Mouse (Mus musculus): ENCODE data around the gene Fstl1.

Fstl1 gene

GRCm38 (mm10) chr16:37787558-37788194, 11.0 kb downstream of the Fstl1 start:
- no peak for DNase-seq (ENCODE audit: low read depth, low spot score)

- DNase-seq (ENCODE audit: low read depth, low spot score): peak; percentile 61
Measured at GRCm38 (mm10) chr16:37788367-37789014, 11.8 kb downstream of the Fstl1 start.

DNA sequence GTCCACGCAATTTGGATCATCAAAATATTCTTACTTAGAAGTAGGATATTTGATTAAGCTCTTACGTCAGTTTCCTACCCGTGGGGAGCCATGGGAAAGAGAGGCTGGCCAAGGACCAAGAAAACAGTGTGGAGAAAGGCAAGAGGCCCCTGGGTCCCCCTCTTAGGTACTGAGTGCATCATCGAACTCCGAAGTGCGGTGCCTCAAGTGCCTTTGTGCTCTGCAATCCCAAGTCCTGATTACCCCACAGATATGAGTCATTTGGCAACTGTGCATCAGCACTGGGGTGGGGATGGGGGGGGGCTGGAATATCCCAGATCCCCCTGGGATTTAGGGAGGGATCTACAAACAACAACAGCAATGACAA, 12.3 kb downstream of the Fstl1 start:
- DNase-seq (ENCODE audit: low read depth, low spot score): no peak

GRCm38 (mm10) chr16:37789394-37789920, 12.8 kb downstream of the Fstl1 start:
- DNase-seq (ENCODE audit: low read depth, low spot score): no peak

DNA sequence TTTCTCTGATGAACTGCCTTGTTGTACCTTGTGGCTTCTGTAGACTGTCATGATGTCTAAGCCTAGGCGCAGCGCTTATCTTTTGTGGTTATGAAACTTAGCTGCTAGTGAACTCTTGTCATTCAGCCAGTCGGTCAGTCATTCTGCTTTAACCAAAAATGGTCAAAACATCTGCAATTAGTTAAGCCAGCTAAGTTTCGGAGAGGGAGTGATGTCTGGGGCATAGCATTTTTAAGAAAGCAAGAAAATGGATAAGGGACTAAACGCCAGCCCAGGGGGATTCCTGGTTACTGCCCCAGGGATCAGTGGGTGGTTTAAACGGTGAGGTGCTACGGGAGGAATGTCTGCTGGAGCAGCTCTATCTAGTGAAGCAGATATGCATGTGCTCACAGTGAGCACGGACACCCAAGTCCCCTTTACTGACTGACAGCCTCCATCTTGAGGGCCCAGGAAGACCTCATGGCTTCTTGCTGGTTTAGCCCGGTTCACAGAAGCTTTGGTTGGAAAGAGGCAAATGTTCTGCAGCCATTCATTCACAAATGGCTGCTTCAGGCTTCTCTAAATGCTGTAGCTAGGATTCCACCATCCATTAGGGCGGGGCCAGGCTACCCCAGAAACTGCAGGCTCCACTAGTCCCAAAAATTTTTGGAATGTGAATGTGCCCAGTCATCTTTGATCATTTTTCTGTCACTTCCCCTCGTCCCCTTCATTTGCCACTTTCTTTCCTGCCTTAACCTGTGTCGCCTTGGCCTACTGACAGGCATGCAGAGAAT, 13.5 kb downstream of the Fstl1 start:
- no peak for DNase-seq (ENCODE audit: low read depth, low spot score)

- no peak for DNase-seq (ENCODE audit: low read depth, low spot score)
Measured at GRCm38 (mm10) chr16:37790781-37791175, 14.1 kb downstream of the Fstl1 start.

DNA sequence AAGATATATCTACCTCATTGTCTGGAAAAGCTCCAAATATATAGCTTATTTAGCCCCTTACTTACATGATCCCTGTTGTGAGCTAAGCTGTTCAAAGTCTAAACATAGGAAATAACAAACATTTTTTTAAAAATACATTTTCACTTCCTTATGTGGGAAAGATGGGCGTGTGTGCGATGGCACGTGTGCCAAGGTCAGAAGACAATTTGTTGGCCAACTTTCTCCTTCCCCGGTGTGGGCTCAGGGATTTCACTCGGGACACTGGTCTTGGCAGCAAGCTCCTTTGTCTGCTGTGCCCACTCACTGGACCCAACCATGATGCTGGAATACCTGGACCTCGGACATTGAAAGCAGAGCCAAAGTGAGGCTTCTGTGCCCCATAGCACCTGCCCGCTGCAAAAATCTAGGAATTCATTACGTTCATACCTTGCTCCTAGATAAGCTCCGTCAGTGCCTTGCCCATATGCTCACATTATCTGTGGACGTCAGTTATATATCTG, 19.0 kb downstream of the Fstl1 start:
- no peak for DNase-seq (ENCODE audit: low read depth, low spot score)

GRCm38 (mm10) chr16:37796270-37796669, 19.6 kb downstream of the Fstl1 start:
- DNase-seq (ENCODE audit: low read depth, low spot score): no peak

- DNase-seq (ENCODE audit: low read depth, low spot score): no peak
Measured at GRCm38 (mm10) chr16:37801097-37801496, 24.4 kb downstream of the Fstl1 start.

- DNase-seq (ENCODE audit: low read depth, low spot score): no peak
Measured at GRCm38 (mm10) chr16:37802686-37803295, 26.1 kb downstream of the Fstl1 start.

- no peak for DNase-seq (ENCODE audit: low read depth, low spot score)
Measured at GRCm38 (mm10) chr16:37803387-37803950, 26.8 kb downstream of the Fstl1 start.

- no peak for DNase-seq (ENCODE audit: low read depth, low spot score)
Measured at GRCm38 (mm10) chr16:37805746-37806495, 29.2 kb downstream of the Fstl1 start.

- DNase-seq (ENCODE audit: low read depth, low spot score): no peak
Measured at GRCm38 (mm10) chr16:37807269-37807668, 30.6 kb downstream of the Fstl1 start.

- DNase-seq (ENCODE audit: low read depth, low spot score): no peak
Measured at GRCm38 (mm10) chr16:37808866-37809622, 32.4 kb downstream of the Fstl1 start.

GRCm38 (mm10) chr16:37809623-37809992, 32.9 kb downstream of the Fstl1 start:
- no peak for DNase-seq (ENCODE audit: low read depth, low spot score)

GRCm38 (mm10) chr16:37811874-37812273, 35.2 kb downstream of the Fstl1 start:
- DNase-seq (ENCODE audit: low read depth, low spot score): no peak

GRCm38 (mm10) chr16:37812474-37812886, 35.8 kb downstream of the Fstl1 start:
- DNase-seq (ENCODE audit: low read depth, low spot score): no peak

DNA sequence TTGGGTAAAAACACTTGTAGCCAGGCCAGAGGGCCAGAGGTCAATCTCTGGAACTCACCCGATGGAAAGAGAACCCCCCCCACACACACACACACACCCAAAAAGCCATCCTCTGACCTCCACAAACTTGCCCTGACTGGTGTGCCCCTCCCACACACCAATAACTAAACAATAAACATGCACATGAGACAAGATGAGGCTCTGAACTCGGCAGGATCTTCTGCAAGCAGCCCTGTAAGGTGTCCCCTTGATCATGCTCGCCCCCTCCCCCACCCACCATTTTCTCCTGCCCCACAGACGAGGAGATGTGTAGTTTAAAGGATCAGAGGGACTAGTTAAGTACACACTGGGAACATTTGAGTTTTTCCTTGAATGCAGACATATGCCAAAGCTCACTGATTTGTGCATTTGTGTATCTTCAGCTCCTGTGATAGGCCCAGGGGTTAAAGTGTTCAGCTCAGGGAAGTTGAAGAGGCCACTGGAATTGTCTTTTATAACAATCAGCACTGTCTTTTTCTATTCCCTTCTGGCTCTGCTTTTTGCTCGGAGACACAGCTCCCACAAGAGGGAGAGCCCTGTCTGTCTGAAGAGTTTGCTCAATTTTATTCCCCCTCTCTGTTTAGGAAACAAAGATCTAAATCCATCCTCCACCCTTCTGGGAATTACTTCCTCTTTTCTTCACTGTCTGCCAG, 37.2 kb downstream of the Fstl1 start:
- no peak for DNase-seq (ENCODE audit: low read depth, low spot score)

- peak; percentile 56 for DNase-seq (ENCODE audit: low read depth, low spot score)
Measured at GRCm38 (mm10) chr16:37814383-37814971, 37.8 kb downstream of the Fstl1 start.

Measured in embryo, embryonic 11.5 days (tissue).